Mouse (Mus musculus) MEL (cell line): Measurements from ENCODE around the gene Rabggta. TPM values are rescaled to one million over a fixed set of nuclear protein-coding genes. Genes with fewer than 3 reads are reported as not detected.

Experiments
- DNase-seq: peaks from one replicate; pipeline ENCODE4 v3.0.0; 2011; ENCODE audit warnings: low read depth, low spot score
- H3K27ac ChIP-seq: 2 replicates; pipeline ENCODE4 v1.5.1; 2012; ENCODE audit warnings: low read depth, mild to moderate bottlenecking, control low read depth, low read length, moderate library complexity; ENCODE audit not compliant: control insufficient read depth
- H3K27me3 ChIP-seq, 2 experiments: fragments of 150-350 bp in 1 of 2; sonication (generic) in 1 of 2; 2 replicates each; pipeline ENCODE4 v1.6.1; 2012; ENCODE audit warnings: low read length in 2 of 2, mild to moderate bottlenecking in 2 of 2, improper control_type of control experiment in 1 of 2, moderate library complexity in 1 of 2; ENCODE audit not compliant: insufficient read depth in 2 of 2, control insufficient read depth in 1 of 2
- H3K36me3 ChIP-seq, 2 experiments: 2 replicates each; pipeline ENCODE4 v1.6.1; 2012 to 2014; ENCODE audit warnings: low read length in 2 of 2, improper control_type of control experiment in 1 of 2, inconsistent platforms in 1 of 2, mild to moderate bottlenecking in 1 of 2; ENCODE audit not compliant: insufficient read depth in 2 of 2, control insufficient read depth in 1 of 2
- H3K4me1 ChIP-seq, 2 experiments: fragments of 150-350 bp in 1 of 2; sonication (generic) in 1 of 2; 2 replicates each; pipeline ENCODE4 v1.6.1; 2012; ENCODE audit warnings: low read length in 2 of 2, improper control_type of control experiment in 1 of 2, mild to moderate bottlenecking in 1 of 2; ENCODE audit not compliant: insufficient read depth in 2 of 2, control insufficient read depth in 1 of 2
- H3K4me3 ChIP-seq, 2 experiments: fragments of 150-350 bp in 1 of 2; sonication (generic) in 1 of 2; 2 replicates each; pipeline ENCODE4 v1.5.1; 2012; ENCODE audit warnings: low read depth in 2 of 2, low read length in 2 of 2, mild to moderate bottlenecking in 2 of 2, moderate library complexity in 2 of 2, control low read depth in 1 of 2, improper control_type of control experiment in 1 of 2; ENCODE audit not compliant: control insufficient read depth in 1 of 2, insufficient read depth in 1 of 2
- H3K79me2 ChIP-seq: 2 replicates; pipeline ENCODE4 v1.6.1; 2012; ENCODE audit warnings: mild to moderate bottlenecking, low read length, moderate library complexity; ENCODE audit not compliant: control insufficient read depth, poor library complexity, insufficient read depth
- H3K9ac ChIP-seq: 2 replicates; pipeline ENCODE4 v1.6.1; 2012; ENCODE audit warnings: low read depth, mild to moderate bottlenecking, control low read depth, low read length, moderate library complexity; ENCODE audit not compliant: control insufficient read depth, poor library complexity, severe bottlenecking
- H3K9me3 ChIP-seq: fragments of 150-350 bp; sonication (generic); replicated peaks from 2 replicates; pipeline ENCODE4 v1.6.1; 2012; ENCODE audit warnings: mild to moderate bottlenecking, low read length, improper control_type of control experiment, moderate library complexity; ENCODE audit not compliant: insufficient read depth
- CHD2 ChIP-seq: IDR thresholded peaks from 2 replicates; pipeline ENCODE4 v1.6.1; 2011; ENCODE audit warnings: low read length, improper control_type of control experiment
- CTCF ChIP-seq, 3 experiments: IDR thresholded peaks in 2 of 3; conservative IDR thresholded peaks in 1 of 3; 2 replicates each; pipeline ENCODE4 v1.5.1; 2011 to 2012; ENCODE audit warnings: low read length in 3 of 3, low read depth in 2 of 3, mild to moderate bottlenecking in 2 of 3, improper control_type of control experiment in 1 of 3, inconsistent platforms in 1 of 3, mixed read lengths in 1 of 3, moderate library complexity in 1 of 3; ENCODE audit not compliant: control insufficient read depth in 1 of 3, insufficient read depth in 1 of 3, poor library complexity in 1 of 3, severe bottlenecking in 1 of 3
- ELF1 ChIP-seq: IDR thresholded peaks from 2 replicates; pipeline ENCODE4 v1.6.1; 2014; ENCODE audit warnings: low read depth, mild to moderate bottlenecking, inconsistent platforms, low read length, improper control_type of control experiment, moderate library complexity
- EP300 ChIP-seq, 2 experiments: IDR thresholded peaks; 2 replicates each; pipeline ENCODE4 v1.6.1; 2011; ENCODE audit warnings: improper control_type of control experiment in 2 of 2, low read length in 2 of 2, low read depth in 1 of 2, mild to moderate bottlenecking in 1 of 2
- ETS1 ChIP-seq: IDR thresholded peaks from 2 replicates; pipeline ENCODE4 v1.6.1; 2012; ENCODE audit warnings: low read depth, mild to moderate bottlenecking, inconsistent platforms, low read length, improper control_type of control experiment, moderate library complexity
- GABPA ChIP-seq: IDR thresholded peaks from 2 replicates; pipeline ENCODE4 v1.6.1; 2012; ENCODE audit warnings: low read depth, mild to moderate bottlenecking, inconsistent platforms, low read length, improper control_type of control experiment, moderate library complexity
- GATA1 ChIP-seq: IDR thresholded peaks from 2 replicates; pipeline ENCODE4 v1.6.1; 2011; ENCODE audit warnings: low read depth, low read length, improper control_type of control experiment
- HCFC1 ChIP-seq: IDR thresholded peaks from 2 replicates; pipeline ENCODE4 v1.6.1; 2012; ENCODE audit warnings: low read depth, mild to moderate bottlenecking, inconsistent platforms, low read length, improper control_type of control experiment, moderate library complexity
- JUND ChIP-seq: IDR thresholded peaks from 2 replicates; pipeline ENCODE4 v1.6.1; 2011; ENCODE audit warnings: low read depth, mild to moderate bottlenecking, improper control_type of control experiment, low read length
- KAT2A ChIP-seq: conservative IDR thresholded peaks from 2 replicates; pipeline ENCODE4 v1.6.1; 2012; ENCODE audit warnings: low read depth, low read length, improper control_type of control experiment, inconsistent platforms
- MAX ChIP-seq: IDR thresholded peaks from 2 replicates; pipeline ENCODE4 v1.6.1; 2011; ENCODE audit warnings: low read length, improper control_type of control experiment
- MEF2A ChIP-seq: IDR thresholded peaks from 2 replicates; pipeline ENCODE4 v1.6.1; 2014; ENCODE audit warnings: low read depth, mild to moderate bottlenecking, inconsistent platforms, low read length, improper control_type of control experiment; ENCODE audit not compliant: poor library complexity, insufficient replicate concordance, severe bottlenecking; ENCODE audit errors: extremely low read depth
- MYC ChIP-seq: IDR thresholded peaks from 2 replicates; pipeline ENCODE4 v1.6.1; 2011; ENCODE audit warnings: low read depth, mild to moderate bottlenecking, low read length, improper control_type of control experiment, moderate library complexity
- NELFE ChIP-seq: IDR thresholded peaks from 2 replicates; pipeline ENCODE4 v1.6.1; 2011; ENCODE audit warnings: low read depth, low read length, improper control_type of control experiment
- POLR2A ChIP-seq, 2 experiments: IDR thresholded peaks; 2 replicates each; pipeline ENCODE4 v1.6.1; 2011 to 2012; ENCODE audit warnings: low read length in 2 of 2, mild to moderate bottlenecking in 2 of 2, control low read depth in 1 of 2, improper control_type of control experiment in 1 of 2, low read depth in 1 of 2, moderate library complexity in 1 of 2; ENCODE audit not compliant: control insufficient read depth in 1 of 2, insufficient read depth in 1 of 2, poor library complexity in 1 of 2
- SMC3 ChIP-seq: IDR thresholded peaks from 2 replicates; pipeline ENCODE4 v1.6.1; 2011; ENCODE audit warnings: low read depth, low read length, improper control_type of control experiment
- TAL1 ChIP-seq: IDR thresholded peaks from 2 replicates; pipeline ENCODE4 v1.6.1; 2012; ENCODE audit warnings: mild to moderate bottlenecking, inconsistent platforms, low read length, moderate library complexity, mixed read lengths
- TBP ChIP-seq: IDR thresholded peaks from 2 replicates; pipeline ENCODE4 v1.8.0; 2011; ENCODE audit warnings: low read depth, low read length, improper control_type of control experiment
- TCF12 ChIP-seq: IDR thresholded peaks from 2 replicates; pipeline ENCODE4 v1.6.1; 2014; ENCODE audit warnings: low read depth, mild to moderate bottlenecking, inconsistent platforms, low read length, improper control_type of control experiment, moderate library complexity
- USF1 ChIP-seq: IDR thresholded peaks from 2 replicates; pipeline ENCODE4 v1.6.1; 2014; ENCODE audit warnings: low read depth, mild to moderate bottlenecking, inconsistent platforms, low read length, improper control_type of control experiment, moderate library complexity
- USF2 ChIP-seq, 2 experiments: IDR thresholded peaks; 2 replicates each; pipeline ENCODE4 v1.6.1; 2011 to 2012; ENCODE audit warnings: improper control_type of control experiment in 2 of 2, low read length in 2 of 2, borderline replicate concordance in 1 of 2, inconsistent platforms in 1 of 2, low read depth in 1 of 2, mild to moderate bottlenecking in 1 of 2; ENCODE audit not compliant: insufficient read depth in 1 of 2
- ZC3H11A ChIP-seq: IDR thresholded peaks from 2 replicates; pipeline ENCODE4 v1.6.1; 2012; ENCODE audit warnings: low read depth, mild to moderate bottlenecking, inconsistent platforms, low read length, improper control_type of control experiment
- ZKSCAN1 ChIP-seq: IDR thresholded peaks from 2 replicates; pipeline ENCODE4 v1.6.1; 2012; ENCODE audit warnings: low read depth, mild to moderate bottlenecking, inconsistent platforms, low read length, improper control_type of control experiment, moderate library complexity
- ZMIZ1 ChIP-seq: IDR thresholded peaks from 2 replicates; pipeline ENCODE4 v1.6.1; 2012; ENCODE audit warnings: low read depth, mild to moderate bottlenecking, inconsistent platforms, low read length, improper control_type of control experiment, moderate library complexity
- ZNF384 ChIP-seq: IDR thresholded peaks from 2 replicates; pipeline ENCODE4 v1.6.1; 2012; ENCODE audit warnings: low read depth, mild to moderate bottlenecking, inconsistent platforms, low read length, improper control_type of control experiment
- polyA plus RNA-seq, 2 experiments: library from polyadenylated mRNA; stranded (reverse) in 1 of 2; unstranded in 1 of 2; fragments of >175 nt in 1 of 2; fragments of >200 nt in 1 of 2; gene quantifications; 2 replicates each; pipeline versions ENCODE4 v1.2.1 to v1.2.4; 2012; ENCODE audit warnings: low replicate concordance in 2 of 2, low read depth in 1 of 2; ENCODE audit not compliant: insufficient read length in 2 of 2, insufficient read depth in 1 of 2, missing spikeins in 1 of 2
- total RNA-seq: library from RNA; depleted of rRNA; stranded (reverse); fragments of 300-350 nt; gene quantifications from 2 replicates; pipeline ENCODE4 v1.2.3, GENCODE M21; 2012; rRNA removed

Gene Rabggta
- total and polyA plus RNA-seq, 3 experiments, result 22.8 to 32.0 TPM; not detected in 1

- H3K27ac ChIP-seq, result peak overlapping the region; percentile 93
- H3K4me3 ChIP-seq, result peak overlapping the region; percentile 69 to 70
- H3K36me3 ChIP-seq, result peaks cover 0 to 37% of the 10 kb centered on the region in 2 experiments; a peak in 2 of 4 replicates
- H3K79me2 ChIP-seq, result peaks cover 32% of the 10 kb centered on the region
- no peaks in the 10 kb centered on the region for H3K9me3 ChIP-seq
- peaks cover 7 to 15% of the 10 kb centered on the region in 2 experiments; a peak in 3 of 4 replicates for H3K4me1 ChIP-seq
- DNase-seq, result no peak
- no peak for TF ChIP-seq TAL1
- TF ChIP-seq CTCF (IDR thresholded peaks at IDR 0.05 in 2 of 3, conservative IDR thresholded peaks at IDR 0.05 in 1 of 3; ENCODE audit: control insufficient read depth in 1 of 3, insufficient read depth in 1 of 3, low read depth in 2 of 3, low read length in 3 of 3, poor library complexity in 1 of 3, severe bottlenecking in 1 of 3), result no peak
- no peak for TF ChIP-seq EP300 (IDR thresholded peaks at IDR 0.05; ENCODE audit: low read depth in 1 of 2, low read length in 2 of 2)
- peak; percentile 58; the same call in 1 of the 2 replicates for TF ChIP-seq NELFE
- 0 out of 2 replicates have a peak, but pooled peaks have one; percentile 23 for TF ChIP-seq ZMIZ1
- TF ChIP-seq JUND, result no peak
- TF ChIP-seq ZC3H11A, result no peak
- no peak for TF ChIP-seq GATA1
- TF ChIP-seq MAX, result no peak
- 0 out of 2 replicates have a peak, but pooled peaks have one; percentile 3 for TF ChIP-seq ELF1
- no peak for TF ChIP-seq USF1
- no peak for TF ChIP-seq ZNF384
- TF ChIP-seq HCFC1, result no peak
- TF ChIP-seq POLR2A (IDR thresholded peaks at IDR 0.05; ENCODE audit: control insufficient read depth in 1 of 2, insufficient read depth in 1 of 2, low read depth in 1 of 2, low read length in 2 of 2, poor library complexity in 1 of 2), result no peak; a peak in 1 of 4 replicates
- TF ChIP-seq GABPA, result no peak
- no peak for TF ChIP-seq KAT2A
- TF ChIP-seq TCF12, result no peak
- no peak for TF ChIP-seq ZKSCAN1
- TF ChIP-seq MEF2A, result no peak
- TF ChIP-seq SMC3, result 0 out of 2 replicates have a peak, but pooled peaks have one; percentile 13
- no peak for TF ChIP-seq TBP
- no peak; the same call in 1 of the 2 replicates for TF ChIP-seq ETS1
- TF ChIP-seq MYC, result no peak; the same call in 1 of the 2 replicates
- no peak for TF ChIP-seq CHD2
- TF ChIP-seq USF2 (IDR thresholded peaks at IDR 0.05; ENCODE audit: borderline replicate concordance in 1 of 2, insufficient read depth in 1 of 2, low read depth in 1 of 2, low read length in 2 of 2), result no peak
- TF ChIP-seq, all 39 proteins: peak for 4
- Histone ChIP-seq H3K27me3 (no peaks in the 10 kb centered on the region), H3K9ac (peak overlapping the region; percentile 78)
Measured at GRCm38 (mm10) chr14:55671486-55671832, 50.6 kb downstream of the Rabggta start.

Other genes starting within 250 kb of the Rabggta start
Only the 30 nearest of the 37 such genes appear.
- gene Dcaf11, start 162.3 kb downstream of the Rabggta start, total RNA-seq, result 24.3 and 27.7 TPM in 2 replicates
- 10 to 100 TPM in 1 of 2 experiments, not detected in 1; 37.9 TPM for gene Dcaf11, start 162.3 kb downstream of the Rabggta start, polyA plus RNA-seq
- gene A730061H03Rik, start 161.9 kb downstream of the Rabggta start, total RNA-seq, result 0.73 and 0.92 TPM in 2 replicates
- under 1 TPM in 1 of 2 experiments, not detected in 1; 0.86 TPM for gene A730061H03Rik, start 161.9 kb downstream of the Rabggta start, polyA plus RNA-seq
- gene Fitm1, start 146.6 kb downstream of the Rabggta start, total RNA-seq, result not detected in 2 replicates
- under 1 TPM in 1 of 2 experiments, not detected in 1; 0.07 TPM for gene Fitm1, start 146.6 kb downstream of the Rabggta start, polyA plus RNA-seq
- gene Psme1, start 144.1 kb downstream of the Rabggta start, total RNA-seq, result 73.8 and 85.9 TPM in 2 replicates
- 100 to 1,000 TPM in 1 of 2 experiments, not detected in 1; 205 TPM for gene Psme1, start 144.1 kb downstream of the Rabggta start, polyA plus RNA-seq
- 55.4 and 59.4 TPM in 2 replicates for gene Emc9, start 137.0 kb downstream of the Rabggta start, total RNA-seq
- 10 to 100 TPM in 1 of 2 experiments, not detected in 1; 38.7 TPM for gene Emc9, start 137.0 kb downstream of the Rabggta start, polyA plus RNA-seq
- gene Psme2, start 131.2 kb downstream of the Rabggta start, total RNA-seq, result 98.1 and 143 TPM in 2 replicates
- gene Psme2, start 131.2 kb downstream of the Rabggta start, polyA plus RNA-seq, result 100 to 1,000 TPM in 1 of 2 experiments, not detected in 1; 231 TPM
- gene Rnf31, start 130.6 kb downstream of the Rabggta start, total RNA-seq, result 10.7 and 12.9 TPM in 2 replicates
- gene Rnf31, start 130.6 kb downstream of the Rabggta start, polyA plus RNA-seq, result 10 to 100 TPM in 1 of 2 experiments, not detected in 1; 24.5 TPM
- gene Irf9, start 118.7 kb downstream of the Rabggta start, total RNA-seq, result 5.0 and 8.5 TPM in 2 replicates
- 10 to 100 TPM in 1 of 2 experiments, not detected in 1; 14.8 TPM for gene Irf9, start 118.7 kb downstream of the Rabggta start, polyA plus RNA-seq
- gene Rec8, start 104.2 kb downstream of the Rabggta start, total RNA-seq, result 1.5 and 1.6 TPM in 2 replicates
- 1 to 10 TPM in 1 of 2 experiments, not detected in 1; 2.5 TPM for gene Rec8, start 104.2 kb downstream of the Rabggta start, polyA plus RNA-seq
- 46.2 and 54.1 TPM in 2 replicates for gene Ipo4, start 86.3 kb downstream of the Rabggta start, total RNA-seq
- 100 to 1,000 TPM in 1 of 2 experiments, not detected in 1; 132 TPM for gene Ipo4, start 86.3 kb downstream of the Rabggta start, polyA plus RNA-seq
- not detected in 2 replicates for gene Gm49378, start 84.4 kb downstream of the Rabggta start, total RNA-seq
- gene Gm49378, start 84.4 kb downstream of the Rabggta start, polyA plus RNA-seq, result 1 to 10 TPM in 1 of 2 experiments, not detected in 1; 4.6 TPM
- gene Tm9sf1, start 78.5 kb downstream of the Rabggta start, total RNA-seq, result 49.4 and 60.5 TPM in 2 replicates
- gene Tm9sf1, start 78.5 kb downstream of the Rabggta start, polyA plus RNA-seq, result 10 to 100 TPM in 1 of 2 experiments, not detected in 1; 80.1 TPM
- gene Tssk4, start 72.1 kb downstream of the Rabggta start, total RNA-seq, result 0.08 and 0.10 TPM in 2 replicates
- under 1 TPM in 1 of 2 experiments, not detected in 1; 0.40 TPM for gene Tssk4, start 72.1 kb downstream of the Rabggta start, polyA plus RNA-seq
- 25.5 and 30.6 TPM in 2 replicates for gene Mdp1, start 61.8 kb downstream of the Rabggta start, total RNA-seq
- gene Mdp1, start 61.8 kb downstream of the Rabggta start, polyA plus RNA-seq, result 10 to 100 TPM in 1 of 2 experiments, not detected in 1; 25.6 TPM
- gene Gmpr2, start 50.3 kb downstream of the Rabggta start, total RNA-seq, result 22.3 and 24.5 TPM in 2 replicates
- gene Gmpr2, start 50.3 kb downstream of the Rabggta start, polyA plus RNA-seq, result 10 to 100 TPM in 1 of 2 experiments, not detected in 1; 28.8 TPM
- gene Nedd8, start 50.1 kb downstream of the Rabggta start, total RNA-seq, result 515 and 516 TPM in 2 replicates
- gene Nedd8, start 50.1 kb downstream of the Rabggta start, polyA plus RNA-seq, result 100 to 1,000 TPM in 1 of 2 experiments, not detected in 1; 528 TPM
- gene Tinf2, start 40.4 kb downstream of the Rabggta start, total RNA-seq, result 27.2 and 27.8 TPM in 2 replicates
- 10 to 100 TPM in 1 of 2 experiments, not detected in 1; 53.0 TPM for gene Tinf2, start 40.4 kb downstream of the Rabggta start, polyA plus RNA-seq
- 5.8 and 6.2 TPM in 2 replicates for gene Tgm1, start 8.3 kb downstream of the Rabggta start, total RNA-seq
- gene Tgm1, start 8.3 kb downstream of the Rabggta start, polyA plus RNA-seq, result 10 to 100 TPM in 1 of 2 experiments, not detected in 1; 11.4 TPM
- gene Dhrs1, start 23.4 kb upstream of the Rabggta start, total RNA-seq, result 20.0 and 21.7 TPM in 2 replicates
- 10 to 100 TPM in 1 of 2 experiments, not detected in 1; 48.8 TPM for gene Dhrs1, start 23.4 kb upstream of the Rabggta start, polyA plus RNA-seq
- gene Nop9, start 23.4 kb upstream of the Rabggta start, total RNA-seq, result 46.1 and 47.8 TPM in 2 replicates
- 100 to 1,000 TPM in 1 of 2 experiments, not detected in 1; 112 TPM for gene Nop9, start 23.4 kb upstream of the Rabggta start, polyA plus RNA-seq
- 1.7 and 2.4 TPM in 2 replicates for gene Cideb, start 36.2 kb upstream of the Rabggta start, total RNA-seq
- gene Cideb, start 36.2 kb upstream of the Rabggta start, polyA plus RNA-seq, result under 1 TPM in 1 of 2 experiments, not detected in 1; 0.53 TPM
- gene Ltb4r2, start 39.2 kb upstream of the Rabggta start, total RNA-seq, result 0.19 and 0.59 TPM in 2 replicates
- gene Ltb4r2, start 39.2 kb upstream of the Rabggta start, polyA plus RNA-seq, result under 1 TPM in 1 of 2 experiments, not detected in 1; 0.52 TPM
- gene Ltb4r1, start 43.7 kb upstream of the Rabggta start, total RNA-seq, result 0.35 and 0.65 TPM in 2 replicates
- 1 to 10 TPM in 1 of 2 experiments, not detected in 1; 1.5 TPM for gene Ltb4r1, start 43.7 kb upstream of the Rabggta start, polyA plus RNA-seq
- 0.19 and 0.29 TPM in 2 replicates for gene Adcy4, start 61.8 kb upstream of the Rabggta start, total RNA-seq
- under 1 TPM in 1 of 2 experiments, not detected in 1; 0.35 TPM for gene Adcy4, start 61.8 kb upstream of the Rabggta start, polyA plus RNA-seq
- 67.1 and 77.4 TPM in 2 replicates for gene Ripk3, start 66.6 kb upstream of the Rabggta start, total RNA-seq
- gene Ripk3, start 66.6 kb upstream of the Rabggta start, polyA plus RNA-seq, result 100 to 1,000 TPM; 123 to 124 TPM
- gene Nfatc4, start 100.9 kb upstream of the Rabggta start, total RNA-seq, result 0.20 and 0.27 TPM in 2 replicates
- gene Nfatc4, start 100.9 kb upstream of the Rabggta start, polyA plus RNA-seq, result under 1 TPM in 1 of 2 experiments, not detected in 1; 0.71 TPM
- not detected in 2 replicates for gene Nynrin, start 131.7 kb upstream of the Rabggta start, total RNA-seq
- not detected for gene Nynrin, start 131.7 kb upstream of the Rabggta start, polyA plus RNA-seq
- not detected in 2 replicates for gene Cbln3, start 162.1 kb upstream of the Rabggta start, total RNA-seq
- under 1 TPM in 1 of 2 experiments, not detected in 1; 0.19 TPM for gene Cbln3, start 162.1 kb upstream of the Rabggta start, polyA plus RNA-seq
- gene Khnyn, start 162.7 kb upstream of the Rabggta start, total RNA-seq, result 5.2 and 6.0 TPM in 2 replicates
- 10 to 100 TPM in 1 of 2 experiments, not detected in 1; 13.3 TPM for gene Khnyn, start 162.7 kb upstream of the Rabggta start, polyA plus RNA-seq
- gene Sdr39u1, start 178.0 kb upstream of the Rabggta start, total RNA-seq, result 1.1 TPM in 2 replicates
- 1 to 10 TPM in 1 of 2 experiments, not detected in 1; 2.3 TPM for gene Sdr39u1, start 178.0 kb upstream of the Rabggta start, polyA plus RNA-seq